Mouse (Mus musculus) bone marrow macrophage, adult 2 months (primary cell): ENCODE data around the gene Col26a1.

Experiments
- CTCF ChIP-seq: IDR thresholded peaks from 2 replicates; pipeline ENCODE4 v1.5.1; 2012; ENCODE audit warnings: low read depth, mild to moderate bottlenecking, low read length, moderate library complexity
- POLR2A ChIP-seq: IDR thresholded peaks from 2 replicates; pipeline ENCODE4 v1.6.1; 2012; ENCODE audit warnings: mild to moderate bottlenecking, low read depth, low read length, borderline replicate concordance

GRCm38 (mm10) chr5:136764157-136764669 is 118.8 kb downstream of the Col26a1 start:
- TF ChIP-seq POLR2A (no peak), CTCF (no peak; the same call in 1 of the 2 replicates)
